Mouse (Mus musculus) CH12.LX (cell line): Measurements from ENCODE around the gene Zfr2. TPM values are rescaled to one million over a fixed set of nuclear protein-coding genes. Genes with fewer than 3 reads are reported as not detected.

Experiments used
- DNase-seq: peaks from one replicate; pipeline ENCODE4 v3.0.0-alpha.2; 2013; ENCODE audit errors: extremely low read depth
- H3K27ac ChIP-seq: 2 replicates; pipeline ENCODE4 v1.5.1; 2012; ENCODE audit warnings: low read depth, mild to moderate bottlenecking, control low read depth, moderate library complexity; ENCODE audit not compliant: insufficient read depth
- H3K27me3 ChIP-seq: replicated peaks from 2 replicates; pipeline ENCODE3; 2012; ENCODE audit warnings: inconsistent platforms
- H3K36me3 ChIP-seq, 2 experiments: replicated peaks in 1 of 2; 2 replicates each; pipeline versions ENCODE3 to v1.6.1; 2012; ENCODE audit warnings: inconsistent platforms in 1 of 2, low read length in 1 of 2, mild to moderate bottlenecking in 1 of 2, mixed read lengths in 1 of 2, moderate library complexity in 1 of 2; ENCODE audit not compliant: control insufficient read depth in 1 of 2, insufficient read depth in 1 of 2
- H3K4me1 ChIP-seq, 2 experiments: 2 replicates each; pipeline ENCODE4 v1.6.1; 2012; ENCODE audit warnings: inconsistent platforms in 1 of 2, moderate library complexity in 1 of 2; ENCODE audit not compliant: insufficient read depth in 2 of 2, control insufficient read depth in 1 of 2
- H3K4me2 ChIP-seq: 2 replicates; pipeline ENCODE4 v1.6.1; 2012; ENCODE audit warnings: low read depth, mild to moderate bottlenecking, control low read depth; ENCODE audit not compliant: poor library complexity, insufficient read depth, severe bottlenecking
- H3K4me3 ChIP-seq, 3 experiments: fragments of 150-350 bp in 1 of 3; sonication (generic) in 1 of 3; replicated peaks in 1 of 3; 2 replicates each; pipeline versions ENCODE3 to v1.5.1; 2011 to 2012; ENCODE audit warnings: low read depth in 2 of 3, low read length in 2 of 3, mild to moderate bottlenecking in 2 of 3, moderate library complexity in 2 of 3, control low read depth in 1 of 3, improper control_type of control experiment in 1 of 3, inconsistent platforms in 1 of 3, mixed read lengths in 1 of 3; ENCODE audit not compliant: poor library complexity in 1 of 3
- H3K79me2 ChIP-seq: replicated peaks from 2 replicates; pipeline ENCODE4 v1.6.1; 2012; ENCODE audit warnings: mild to moderate bottlenecking, moderate library complexity; ENCODE audit not compliant: control insufficient read depth, poor library complexity, insufficient read depth, severe bottlenecking; ENCODE audit errors: extremely low read depth
- H3K9ac ChIP-seq: 2 replicates; pipeline ENCODE4 v1.6.1; 2012; ENCODE audit warnings: low read depth, mild to moderate bottlenecking, control low read depth, moderate library complexity; ENCODE audit not compliant: insufficient read depth
- H3K9me3 ChIP-seq: replicated peaks from 2 replicates; pipeline ENCODE3; 2012; ENCODE audit warnings: low read length, inconsistent platforms, mixed read lengths
- CHD2 ChIP-seq: IDR thresholded peaks from 2 replicates; pipeline ENCODE4 v1.6.1; 2011; ENCODE audit warnings: low read length, improper control_type of control experiment
- CTCF ChIP-seq, 2 experiments: IDR thresholded peaks in 1 of 2; conservative IDR thresholded peaks in 1 of 2; 2 replicates each; pipeline ENCODE4 v1.5.1; 2011 to 2012; ENCODE audit warnings: low read depth in 2 of 2, low read length in 2 of 2, improper control_type of control experiment in 1 of 2, inconsistent platforms in 1 of 2, mild to moderate bottlenecking in 1 of 2, moderate library complexity in 1 of 2
- E2F4 ChIP-seq: IDR thresholded peaks from 2 replicates; pipeline ENCODE4 v1.6.1; 2011; ENCODE audit warnings: low read depth, low read length, improper control_type of control experiment; ENCODE audit not compliant: insufficient replicate concordance
- ELF1 ChIP-seq: IDR thresholded peaks from 2 replicates; pipeline ENCODE4 v1.6.1; 2014; ENCODE audit warnings: low read depth, mild to moderate bottlenecking, inconsistent platforms, low read length, improper control_type of control experiment
- GABPA ChIP-seq: IDR thresholded peaks from 2 replicates; pipeline ENCODE4 v1.6.1; 2012; ENCODE audit warnings: low read depth, low read length, improper control_type of control experiment, inconsistent platforms; ENCODE audit not compliant: insufficient replicate concordance
- IRF4 ChIP-seq: IDR thresholded peaks from 2 replicates; pipeline ENCODE4 v1.6.1; 2014; ENCODE audit warnings: low read depth, mild to moderate bottlenecking, inconsistent platforms, low read length, improper control_type of control experiment
- JUN ChIP-seq: IDR thresholded peaks from 2 replicates; pipeline ENCODE4 v1.6.1; 2011; ENCODE audit warnings: low read depth, mild to moderate bottlenecking, low read length, improper control_type of control experiment, moderate library complexity; ENCODE audit not compliant: insufficient read depth
- KAT2A ChIP-seq: IDR thresholded peaks from 2 replicates; pipeline ENCODE4 v1.6.1; 2012; ENCODE audit warnings: low read length, improper control_type of control experiment, inconsistent platforms; ENCODE audit not compliant: insufficient replicate concordance
- MAFK ChIP-seq: IDR thresholded peaks from 2 replicates; pipeline ENCODE4 v1.6.1; 2011; ENCODE audit warnings: low read length, improper control_type of control experiment; ENCODE audit not compliant: insufficient replicate concordance
- MAZ ChIP-seq: IDR thresholded peaks from 2 replicates; pipeline ENCODE4 v1.6.1; 2012; ENCODE audit warnings: low read depth, mild to moderate bottlenecking, inconsistent platforms, low read length, improper control_type of control experiment, moderate library complexity
- MEF2A ChIP-seq: IDR thresholded peaks from 2 replicates; pipeline ENCODE4 v1.6.1; 2014; ENCODE audit warnings: low read depth, mild to moderate bottlenecking, inconsistent platforms, low read length, improper control_type of control experiment, borderline replicate concordance
- MXI1 ChIP-seq: IDR thresholded peaks from 2 replicates; pipeline ENCODE4 v1.6.1; 2011; ENCODE audit warnings: mild to moderate bottlenecking, low read depth, low read length, improper control_type of control experiment
- MYC ChIP-seq: IDR thresholded peaks from 2 replicates; pipeline ENCODE4 v1.6.1; 2011; ENCODE audit warnings: low read depth, mild to moderate bottlenecking, improper control_type of control experiment, low read length
- NELFE ChIP-seq: IDR thresholded peaks from 2 replicates; pipeline ENCODE4 v1.6.1; 2011; ENCODE audit warnings: low read depth, low read length, improper control_type of control experiment
- RAD21 ChIP-seq: IDR thresholded peaks from 2 replicates; pipeline ENCODE4 v1.6.1; 2011; ENCODE audit warnings: low read depth, mild to moderate bottlenecking, low read length, improper control_type of control experiment, moderate library complexity
- RCOR1 ChIP-seq: conservative IDR thresholded peaks from 2 replicates; pipeline ENCODE4 v1.6.1; 2012; ENCODE audit warnings: low read depth, mild to moderate bottlenecking, inconsistent platforms, low read length, improper control_type of control experiment
- TBP ChIP-seq: conservative IDR thresholded peaks from 2 replicates; pipeline ENCODE4 v1.6.1; 2011; ENCODE audit warnings: low read depth, low read length, improper control_type of control experiment
- UBTF ChIP-seq: IDR thresholded peaks from 2 replicates; pipeline ENCODE4 v1.6.1; 2012; ENCODE audit warnings: low read depth, mild to moderate bottlenecking, inconsistent platforms, low read length, improper control_type of control experiment, moderate library complexity
- USF2 ChIP-seq: conservative IDR thresholded peaks from 2 replicates; pipeline ENCODE4 v1.6.1; 2011; ENCODE audit warnings: low read depth, low read length, improper control_type of control experiment
- ZC3H11A ChIP-seq: IDR thresholded peaks from 2 replicates; pipeline ENCODE4 v1.6.1; 2012; ENCODE audit warnings: low read depth, mild to moderate bottlenecking, inconsistent platforms, low read length, improper control_type of control experiment
- ZKSCAN1 ChIP-seq: IDR thresholded peaks from 2 replicates; pipeline ENCODE4 v1.6.1; 2012; ENCODE audit warnings: low read depth, inconsistent platforms, low read length, improper control_type of control experiment, borderline replicate concordance
- ZNF384 ChIP-seq: IDR thresholded peaks from 2 replicates; pipeline ENCODE4 v1.6.1; 2012; ENCODE audit warnings: low read depth, low read length, improper control_type of control experiment, inconsistent platforms
- dilution Hi-C: fragments of 300-500 bp; cut with MboI; formaldehyde crosslinking; loops from 2 replicates; pipeline ENCODE4 v1.14.3; 2020; ENCODE audit warnings: low sequenced_read_pairs; ENCODE audit not compliant: extremely low pct_unique_long_range_greater_than_20kb, extremely low pct_ligation_motif_present
- in situ Hi-C: fragments of 300-500 bp; cut with MboI; formaldehyde crosslinking; loops from 3 replicates; pipeline ENCODE4 v1.14.3; 2019; ENCODE audit warnings: low sequenced_read_pairs, low pct_ligation_motif_present, low pct_unique_long_range_greater_than_20kb, mixed read lengths
- polyA plus RNA-seq: library from polyadenylated mRNA; unstranded; fragments of >175 nt; gene quantifications from 2 replicates; pipeline ENCODE4 v1.2.1, GENCODE M21; 2012; ENCODE audit warnings: low read depth; ENCODE audit not compliant: insufficient read length
- total RNA-seq, 2 experiments: library from RNA; depleted of rRNA; stranded (reverse); fragments of 300-350 nt in 1 of 2; fragments of >200 nt in 1 of 2; gene quantifications; 2 replicates each; pipeline ENCODE4 v1.2.3; 2012 to 2014

Zfr2 gene
- total and polyA plus RNA-seq, 3 experiments, result 1.0 to 13.5 (median 2.4) TPM

DNA sequence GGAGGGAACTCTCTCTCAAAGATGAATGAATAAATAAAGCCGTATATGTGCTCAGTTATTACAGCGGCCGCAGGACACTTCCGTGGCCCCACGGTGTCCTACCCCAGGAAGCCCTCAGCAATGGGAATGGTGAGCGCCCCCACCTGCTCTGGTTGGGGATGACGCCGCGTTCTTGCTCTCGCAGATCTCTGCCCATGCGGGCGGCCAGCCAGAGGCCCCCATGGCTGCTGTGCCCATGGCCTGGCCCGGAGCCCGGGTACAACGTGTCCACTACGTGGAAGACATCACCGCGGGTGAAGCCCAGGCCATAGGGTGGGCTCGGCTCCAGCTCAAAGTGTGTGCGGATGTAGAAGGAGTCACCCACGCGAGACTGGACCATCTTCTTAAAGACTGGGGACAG is 44.7 kb downstream of the Zfr2 start:
- Histone ChIP-seq H3K4me3 (no peak overlapping the region), H3K27ac (no peak overlapping the region), H3K79me2 (no peaks in the 10 kb centered on the region), H3K9ac (no peak overlapping the region), H3K9me3 (peaks cover 6% of the 10 kb centered on the region), H3K4me2 (no peak overlapping the region), H3K36me3 (peaks cover 15 to 25% of the 10 kb centered on the region in 2 experiments), H3K4me1 (peaks cover 0 to 14% of the 10 kb centered on the region in 2 experiments; a peak in 2 of 4 replicates), H3K27me3 (peaks cover 12% of the 10 kb centered on the region)
- in situ Hi-C loops, result no loop called here
- TF ChIP-seq CHD2 (no peak), TBP (no peak), ZC3H11A (no peak), MXI1 (no peak), ELF1 (no peak), IRF4 (no peak)
- DNase-seq, result no peak
- dilution Hi-C loops, result no loop called here

DNA sequence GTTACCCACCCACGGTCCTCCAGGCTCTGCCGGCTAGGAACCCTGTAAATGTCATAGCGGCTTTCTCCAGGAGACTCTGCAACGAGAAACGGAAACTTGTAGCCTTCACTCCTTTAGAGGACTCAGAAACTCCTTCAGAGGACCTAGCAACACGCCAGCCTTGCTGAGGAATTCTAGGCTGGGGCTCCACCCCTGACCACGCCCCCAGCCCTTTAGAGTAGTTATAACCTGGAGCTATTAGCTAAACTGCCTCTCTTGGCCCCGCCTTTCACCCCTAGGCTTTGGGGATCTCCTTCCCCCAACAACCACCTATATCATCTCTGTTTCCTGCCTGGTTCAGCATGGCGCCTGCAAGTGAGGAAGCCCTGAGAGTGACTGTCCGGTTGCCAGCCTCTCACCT is 46.5 kb downstream of the Zfr2 start:
- no peaks in the 10 kb centered on the region for H3K79me2 ChIP-seq
- TF ChIP-seq KAT2A, result no peak
- TF ChIP-seq RCOR1, result no peak
- TF ChIP-seq NELFE, result no peak
- TF ChIP-seq RAD21, result no peak
- no peak for TF ChIP-seq JUN
- no peak for TF ChIP-seq MEF2A
- no peak for TF ChIP-seq ZKSCAN1
- no peak for TF ChIP-seq MAFK
- TF ChIP-seq E2F4, result no peak
- TF ChIP-seq CTCF (conservative IDR thresholded peaks at IDR 0.05 in 1 of 2, IDR thresholded peaks at IDR 0.05 in 1 of 2; ENCODE audit: low read depth in 2 of 2, low read length in 2 of 2), result no peak
- TF ChIP-seq USF2, result no peak
- TF ChIP-seq ZC3H11A, result no peak
- no peak for TF ChIP-seq CHD2
- TF ChIP-seq MYC, result no peak
- TF ChIP-seq MXI1, result no peak
- no peak for TF ChIP-seq TBP
- no peak for TF ChIP-seq ZNF384
- TF ChIP-seq MAZ, result no peak
- TF ChIP-seq GABPA, result no peak
- no peak for TF ChIP-seq UBTF
- H3K36me3 ChIP-seq, result peaks cover 0 to 7% of the 10 kb centered on the region in 2 experiments
- H3K27ac ChIP-seq, result no peak overlapping the region
- H3K4me1 ChIP-seq, result peaks cover 4 to 20% of the 10 kb centered on the region in 2 experiments; a peak in 3 of 4 replicates
- no peak overlapping the region for H3K4me3 ChIP-seq
- no peak overlapping the region for H3K4me2 ChIP-seq
- no peak for DNase-seq
- peaks cover 6% of the 10 kb centered on the region for H3K9me3 ChIP-seq
- no peak overlapping the region for H3K9ac ChIP-seq
- in situ Hi-C loops (no loop called here), dilution Hi-C loops (no loop called here)
- peaks cover 30% of the 10 kb centered on the region for H3K27me3 ChIP-seq
